Mouse (Mus musculus) retina, postnatal 7 days (tissue): ENCODE measurements at regions not wholly inside any gene's neighbourhood (a gene's known extent, or its start where the extent isn't known, plus 50 kb on each side); places are given as distances from the start of the nearest gene placed in this dataset.

Experiments
- DNase-seq: peaks from one replicate; pipeline ENCODE4 v3.0.0-alpha.2; 2012; ENCODE audit warnings: low read depth, low spot score

DNA sequence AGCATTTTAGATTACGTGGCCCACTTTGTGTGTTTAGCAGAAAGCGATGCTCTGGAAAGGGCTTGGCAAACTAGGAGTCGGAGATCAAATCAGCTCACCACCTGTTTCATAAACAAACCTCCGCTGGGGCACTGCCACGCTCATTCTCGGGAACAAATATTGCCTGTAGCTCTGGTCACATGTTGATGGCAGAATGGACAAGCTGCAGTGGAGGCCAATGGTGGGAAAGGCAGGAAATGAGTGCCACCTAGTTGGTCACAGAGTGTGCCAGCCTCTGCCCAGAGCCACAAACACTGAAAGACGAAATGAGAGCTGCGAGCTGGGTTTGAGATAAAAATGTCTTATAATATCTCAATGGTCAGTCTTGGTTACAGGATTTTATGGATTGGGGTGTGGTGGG lies 259.2 kb upstream of the Csf3r start:
- no peak for DNase-seq

DNA sequence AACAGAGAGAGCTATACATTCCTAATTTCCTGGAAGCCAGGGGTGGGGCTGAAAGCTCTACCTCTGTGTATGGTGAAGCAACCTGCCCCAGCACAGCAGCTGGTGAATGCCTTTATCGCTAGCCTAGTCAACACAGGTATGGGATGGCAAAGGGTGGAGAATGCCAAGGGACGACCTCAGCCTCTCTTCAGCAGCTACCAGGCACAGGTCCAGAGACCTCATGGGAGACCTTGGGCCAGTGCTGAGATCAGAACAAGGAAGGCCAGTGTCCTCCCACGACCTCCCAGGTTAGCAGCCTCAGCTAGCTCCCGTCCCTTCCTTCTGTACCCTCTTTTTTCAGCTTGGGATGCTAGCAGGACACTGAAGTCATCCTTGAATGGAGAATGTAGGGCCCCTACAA lies 247.2 kb upstream of the Csf3r start:
- DNase-seq: no peak

- DNase-seq: no peak
Measured at GRCm38 (mm10) chr4:125780113-125780512, 244.2 kb upstream of the Csf3r start.

GRCm38 (mm10) chr4:125780921-125781487 lies 243.3 kb upstream of the Csf3r start:
- no peak for DNase-seq

DNA sequence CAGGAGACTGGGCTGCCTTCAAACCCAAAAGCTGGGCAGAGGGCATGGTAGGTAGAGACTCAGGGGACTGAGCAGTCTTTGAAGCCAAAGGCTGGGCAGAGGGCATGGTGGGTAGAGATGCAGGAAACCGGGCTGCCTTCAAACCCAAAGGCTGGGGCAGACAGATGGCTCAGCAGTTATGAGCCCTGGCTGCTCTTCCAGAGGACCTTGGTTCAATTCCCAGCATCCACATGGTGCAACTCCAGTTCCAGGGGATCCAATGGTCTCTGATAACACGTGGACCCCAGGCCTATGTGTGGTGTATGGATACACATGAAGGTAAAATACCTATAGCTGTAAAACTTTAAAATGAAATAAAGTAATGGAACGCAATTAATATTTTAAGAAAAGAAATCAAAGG lies 242.0 kb upstream of the Csf3r start:
- no peak for DNase-seq

DNA sequence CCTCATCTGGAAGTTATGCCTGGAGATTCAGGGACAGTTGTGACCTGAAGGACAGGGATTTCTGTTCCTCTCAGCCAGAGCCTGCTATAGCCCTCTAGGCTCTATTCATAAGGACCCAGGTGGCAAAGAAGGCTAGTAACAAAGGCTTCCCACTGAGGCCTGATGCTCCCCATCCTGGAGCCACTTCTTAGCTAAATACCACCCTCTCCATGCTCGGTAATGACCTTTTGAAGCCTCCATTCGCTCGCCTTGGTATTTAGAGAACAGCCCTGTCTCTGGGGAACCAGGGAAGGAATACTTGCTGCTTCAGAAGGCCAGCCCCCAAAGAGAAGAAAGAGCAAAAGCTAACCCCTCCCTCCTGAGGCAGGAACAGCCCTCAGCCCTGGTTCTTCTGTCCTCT lies 238.3 kb upstream of the Csf3r start:
- DNase-seq: no peak

DNA sequence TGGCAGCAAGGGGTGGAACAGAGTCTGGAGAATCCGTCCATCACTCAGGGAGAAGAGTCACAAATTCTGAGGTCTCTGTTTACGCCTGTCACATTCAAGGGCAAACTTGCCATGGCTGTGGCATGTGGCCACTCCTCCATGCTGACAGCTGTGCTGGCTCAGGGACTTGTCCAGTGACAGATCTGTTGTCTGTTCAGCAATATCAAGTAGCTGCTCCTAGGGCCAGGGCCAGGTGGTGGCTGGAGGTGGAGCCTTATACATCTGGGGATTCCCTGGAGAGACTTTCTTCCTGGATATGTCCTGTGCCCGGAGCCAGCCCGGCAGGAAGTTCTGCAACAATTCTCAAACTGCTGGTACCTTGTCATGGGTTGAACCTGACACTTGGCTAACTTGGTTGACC lies 229.7 kb upstream of the Csf3r start:
- no peak for DNase-seq

DNA sequence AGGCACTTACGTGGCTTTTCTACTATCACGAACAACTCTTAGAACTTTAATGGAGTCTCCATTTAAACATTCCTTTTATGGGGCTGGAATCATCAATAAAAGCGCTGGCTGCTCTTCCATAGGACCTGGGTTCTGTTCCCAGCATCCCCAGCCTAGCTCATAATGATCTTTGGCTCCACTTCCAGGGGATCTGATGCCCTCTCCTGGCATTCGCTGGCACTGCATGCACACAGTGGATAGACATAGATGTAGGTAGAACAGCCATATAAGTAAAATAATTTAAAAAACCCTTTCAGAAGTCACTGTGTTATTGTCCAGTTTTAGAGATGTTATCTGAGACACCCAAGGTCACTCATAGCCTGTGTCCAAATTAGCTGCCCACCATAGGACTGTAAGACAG lies 216.4 kb upstream of the Csf3r start:
- no peak for DNase-seq

GRCm38 (mm10) chr4:125809446-125810108 lies 214.8 kb upstream of the Csf3r start:
- DNase-seq: no peak

GRCm38 (mm10) chr4:125810247-125810646 lies 214.1 kb upstream of the Csf3r start:
- no peak for DNase-seq

DNA sequence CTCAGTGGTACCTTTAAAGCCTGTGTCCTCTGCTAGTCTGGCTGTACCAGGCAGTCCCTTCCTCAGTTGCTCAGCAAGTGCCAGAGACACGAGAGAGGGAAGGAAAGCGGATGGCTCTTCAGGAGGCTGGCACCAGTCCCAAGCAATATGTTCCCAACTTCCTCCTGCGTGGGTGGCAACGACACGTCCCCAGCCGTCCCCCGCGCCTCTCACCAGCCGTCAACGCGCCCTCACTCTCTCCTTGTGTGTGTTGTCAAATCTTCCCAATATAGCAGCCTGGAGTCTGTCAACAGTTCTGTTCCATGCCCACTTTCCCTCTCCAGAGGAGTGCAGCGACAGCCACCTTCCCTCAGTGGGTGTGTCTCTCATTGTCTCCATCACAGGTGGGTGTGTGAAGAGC lies 210.0 kb upstream of the Csf3r start:
- DNase-seq: no peak

DNA sequence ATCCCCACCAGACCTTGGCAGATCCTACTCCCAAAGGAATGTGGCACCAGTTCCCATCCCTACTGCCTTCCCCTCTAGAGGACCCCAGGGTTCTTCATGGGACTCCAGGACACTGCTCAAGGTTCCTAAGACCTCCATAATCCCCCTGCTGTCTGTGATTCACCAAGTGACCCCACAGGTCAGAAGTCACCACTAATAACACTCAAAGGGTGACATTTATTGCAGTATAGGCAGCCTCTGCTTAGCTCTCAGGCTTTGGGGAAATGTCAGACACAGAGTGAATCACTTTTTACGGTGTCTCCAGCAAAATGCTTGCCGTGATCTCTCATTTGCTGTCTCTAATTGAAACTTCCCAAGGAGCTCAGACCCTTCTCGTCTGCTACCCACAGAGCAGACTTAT lies 209.1 kb upstream of the Csf3r start:
- DNase-seq: no peak

DNA sequence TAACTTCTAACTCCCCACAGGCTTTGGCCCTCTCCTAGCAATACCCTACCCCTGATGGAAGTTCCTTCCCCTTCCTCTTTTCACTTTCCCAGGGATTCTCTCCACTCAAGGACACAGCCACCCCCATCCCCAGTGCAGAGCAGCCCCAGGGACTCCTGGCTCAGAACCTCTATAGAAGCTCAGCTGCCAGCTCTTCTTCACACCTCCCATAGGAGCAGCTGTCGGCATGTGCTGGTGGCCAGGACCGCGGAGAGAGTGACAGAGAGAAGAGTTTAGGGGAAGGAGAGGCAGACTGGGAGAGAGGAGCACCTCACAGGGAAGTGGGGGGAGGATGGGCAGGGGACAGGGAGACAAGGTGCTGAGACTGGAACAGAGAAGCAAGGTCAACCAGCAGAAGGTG lies 199.8 kb upstream of the Csf3r start:
- DNase-seq: no peak

DNA sequence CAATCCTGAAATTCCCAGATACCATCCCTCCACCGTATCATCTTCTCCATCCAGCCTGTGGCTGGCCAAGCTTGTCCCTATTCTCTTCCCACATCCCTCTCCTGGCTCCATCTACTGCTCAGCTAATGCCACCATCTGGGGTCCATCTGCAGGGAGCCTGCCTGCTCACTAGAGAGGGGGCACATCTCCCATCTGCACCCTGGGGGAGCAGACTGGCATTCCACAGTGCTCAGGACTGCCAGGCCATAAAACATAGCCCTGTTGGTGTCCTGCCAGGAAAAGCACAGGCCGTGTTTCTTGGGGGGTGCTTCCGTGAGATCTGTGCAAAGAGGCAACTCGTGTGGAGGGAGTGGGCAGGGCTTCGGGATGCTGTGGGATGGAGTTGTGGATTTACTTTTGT lies 197.9 kb upstream of the Csf3r start:
- no peak for DNase-seq

- DNase-seq: no peak
Measured at GRCm38 (mm10) chr4:125835250-125835649, 189.1 kb upstream of the Csf3r start.

- no peak for DNase-seq
Measured at GRCm38 (mm10) chr4:125847568-125847967, 176.8 kb upstream of the Csf3r start.

GRCm38 (mm10) chr4:125850300-125850699 lies 174.1 kb upstream of the Csf3r start:
- peak; percentile 49 for DNase-seq

DNA sequence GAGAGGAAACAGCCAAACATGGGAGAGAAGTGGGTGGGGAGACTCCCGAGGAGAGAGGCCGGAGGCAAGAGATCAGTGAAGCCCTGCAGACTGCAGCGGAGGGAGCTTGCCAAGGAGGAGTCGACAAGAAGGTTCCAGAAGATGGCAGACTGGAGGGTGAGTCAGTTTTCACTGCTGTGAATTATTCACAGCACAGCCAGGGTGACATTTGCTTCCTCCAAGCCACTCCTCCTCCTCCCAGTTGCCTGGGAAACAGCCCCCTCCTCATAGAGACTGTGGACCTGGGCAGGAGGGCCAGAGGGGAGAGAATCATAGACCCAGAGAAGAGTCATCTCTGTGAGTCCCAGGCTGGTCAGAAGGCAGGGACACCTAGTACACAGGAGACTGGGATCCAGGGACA lies 171.8 kb upstream of the Csf3r start:
- DNase-seq: no peak

DNA sequence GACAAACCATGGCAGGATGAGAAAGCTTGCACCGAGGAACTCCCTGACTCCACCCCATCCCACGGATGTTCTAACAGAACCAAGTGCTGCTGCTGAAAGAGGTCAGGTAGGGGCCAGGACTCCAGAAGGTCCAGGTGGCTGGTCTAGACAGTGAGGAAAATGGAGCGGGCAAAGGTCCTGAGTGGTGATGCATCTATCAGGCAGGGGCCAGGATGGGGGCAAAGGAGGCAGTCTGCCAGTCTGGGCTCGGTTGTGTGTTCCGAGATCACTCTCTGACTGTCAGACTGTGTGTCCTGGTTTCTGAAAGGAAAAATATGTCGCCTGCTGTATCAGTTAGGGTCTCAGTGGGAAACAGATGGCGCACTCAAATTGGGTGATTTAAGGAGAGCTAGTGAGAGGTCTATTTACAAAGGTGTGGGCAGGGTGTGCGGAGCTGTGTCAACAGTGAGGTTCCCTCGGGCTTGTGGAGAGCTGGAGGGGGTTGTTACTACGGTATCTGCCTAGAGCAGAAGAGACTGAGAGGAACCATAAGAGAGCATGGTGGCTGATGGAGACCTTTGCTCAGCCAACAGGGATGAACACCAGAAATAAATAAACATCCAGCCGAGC lies 168.3 kb upstream of the Csf3r start:
- no peak for DNase-seq

DNA sequence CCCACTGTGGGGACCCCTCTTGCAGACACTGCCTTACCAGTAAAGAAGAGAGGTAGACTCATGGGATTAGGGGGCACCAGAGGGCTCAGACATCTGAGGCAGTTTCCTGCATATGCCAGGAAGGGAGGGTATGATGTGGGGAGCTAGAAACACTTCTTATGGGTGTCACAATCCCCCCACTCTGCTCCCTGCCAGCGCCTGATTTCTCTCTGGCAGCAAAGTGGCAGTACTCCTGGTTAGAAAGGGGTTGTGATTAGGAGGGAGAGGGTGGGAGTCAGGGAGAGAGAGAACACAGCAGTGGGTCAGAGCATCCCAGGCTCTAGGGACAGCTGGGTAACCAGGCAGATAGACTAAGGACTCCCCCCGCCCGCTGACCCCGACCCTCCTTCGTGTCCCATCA lies 167.6 kb upstream of the Csf3r start:
- DNase-seq: no peak

GRCm38 (mm10) chr4:125865057-125865456 lies 159.3 kb upstream of the Csf3r start:
- no peak for DNase-seq

DNA sequence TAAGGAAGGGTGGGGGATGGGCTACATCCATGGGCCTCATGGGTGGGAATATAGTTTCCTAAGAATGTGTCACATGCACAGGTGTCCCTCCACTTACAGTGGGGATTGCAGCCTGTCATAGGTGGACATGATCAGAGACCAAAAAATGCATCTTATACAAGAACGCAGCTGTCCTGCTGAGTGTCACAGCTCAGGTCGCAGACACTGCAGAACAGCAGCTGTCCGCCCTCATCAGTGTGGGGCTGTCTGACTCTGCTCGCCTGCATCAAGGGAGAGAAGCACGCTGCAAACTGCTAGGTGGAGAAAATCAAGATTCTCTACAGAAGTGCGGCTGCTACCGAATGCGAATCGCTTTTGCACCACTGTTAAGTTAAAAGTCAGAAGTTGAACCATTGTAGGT lies 158.6 kb upstream of the Csf3r start:
- no peak for DNase-seq

DNA sequence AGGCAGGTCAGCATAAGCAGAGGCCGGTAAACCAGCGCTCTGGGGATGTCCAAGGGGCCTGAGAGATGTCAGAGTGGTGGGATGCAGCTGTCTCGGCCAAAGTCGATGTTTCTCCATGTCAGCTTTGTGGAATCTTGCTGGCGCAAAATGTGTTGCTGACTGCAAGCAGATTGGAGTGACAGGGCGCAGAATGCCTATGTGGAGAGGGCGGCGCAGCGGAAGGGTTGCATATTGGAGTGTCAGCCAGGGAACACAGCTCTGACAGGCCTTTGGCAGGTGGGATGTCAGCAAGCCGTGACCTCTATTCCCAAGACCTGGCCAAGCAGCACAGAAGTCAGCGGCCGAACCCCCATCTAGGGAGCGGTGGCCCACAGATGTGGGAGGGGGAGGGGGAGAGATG lies 153.1 kb upstream of the Csf3r start:
- no peak for DNase-seq

- DNase-seq: no peak
Measured at GRCm38 (mm10) chr4:125880028-125880427, 144.3 kb upstream of the Csf3r start.
